ENCODE assay signal across 10 mouse cellular contexts in genomic region chr10:40583584-40584255, GRCm38 (mm10). TPM values are rescaled to one million over a fixed set of nuclear protein-coding genes. Genes with fewer than 3 reads are reported as not detected.
DNase-seq lines count a peak whose midpoint lies in the region; ATAC-seq lines count a peak whose summit lies in the region.
"Had no signal": no experiment of that assay in that cellular context is flagged by ENCODE, and none has a peak within 500 bp of the region (broad histone marks: within the 10 kb centered on the region; RNA-seq: fewer than 3 reads in every experiment).

No protein-coding gene starts in this region.

- peak; percentile 7 to 63 for DNase-seq in cerebellum, postnatal 14 days
- DNase-seq in cerebellum, adult 9-10 months, result no peak
- DNase-seq in left cerebral cortex, postnatal 14 days (ENCODE audit: low spot score in 2 of 2), result peak; percentile 20 to 66
- no peak for DNase-seq in left cerebral cortex, adult 9 months (ENCODE audit: low spot score in 2 of 2)
- DNase-seq in MEL-GATA-1-ER (ENCODE audit: extremely low read depth, low read depth), result peak; percentile 36
- peak; percentile 20 for DNase-seq in thymus, postnatal 0 days (ENCODE audit: low spot score)
- DNase-seq in layer of hippocampus, adult 18-20 months (ENCODE audit: low spot score in 2 of 2), result no peak

- intact Hi-C loops in left cerebral cortex, postnatal 14 days (cut with DNase I), result no loop called here

- 0 out of 2 replicates have a peak, but pooled peaks have one; percentile 14 for ATAC-seq in granulocyte monocyte progenitor cell, adult 5-6 weeks (replicated peaks; ENCODE audit: poor library complexity, severe bottlenecking)

RNA-seq across cellular contexts. Expression of gene Slc22a16, which starts 13.6 kb away (rescaled TPM):
- total RNA-seq in left cerebral cortex, postnatal 14 days (2021), result not detected
- not detected in 2 replicates for total RNA-seq in granulocyte monocyte progenitor cell, adult 5-6 weeks (2014; fragmentation: Nextera tagmentation)
- not detected in 2 replicates for total RNA-seq in granulocyte monocyte progenitor cell, adult 5-6 weeks (2017)
- polyA plus RNA-seq in thymus, postnatal 0 days (2015; fragmentation: Nextera tagmentation; extraction: Ambion mirVana), result not detected in 2 replicates
- not detected for total RNA-seq in layer of hippocampus, adult 18-20 months (2021)
- polyA plus RNA-seq: heart, embryonic 13.5 days; liver, embryonic 15.5 days had no signal

RNA-seq across cellular contexts. Expression of gene Ddo, which starts 46.1 kb away (rescaled TPM):
- 1 to 10 TPM; 5.5 to 7.2 TPM for total RNA-seq in left cerebral cortex, postnatal 14 days (2021)
- not detected in 2 replicates for total RNA-seq in granulocyte monocyte progenitor cell, adult 5-6 weeks (2014; fragmentation: Nextera tagmentation)
- not detected in 2 replicates for total RNA-seq in granulocyte monocyte progenitor cell, adult 5-6 weeks (2017)
- polyA plus RNA-seq in thymus, postnatal 0 days (2015; fragmentation: Nextera tagmentation; extraction: Ambion mirVana), result 0.04 and 0.12 TPM in 2 replicates
- 10 to 100 TPM; 18.8 to 19.4 TPM for total RNA-seq in layer of hippocampus, adult 18-20 months (2021)

Comparison
In these comparisons a context has a peak if more than half of its experiments do, and no peak if none do; other contexts are left out.
1. DNase-seq: peak in cerebellum, postnatal 14 days (2 of 2), left cerebral cortex, postnatal 14 days (2 of 2), MEL-GATA-1-ER (single experiment) and thymus, postnatal 0 days (single experiment); none in cerebellum, adult 9-10 months (single experiment), left cerebral cortex, adult 9 months (0 of 2) and layer of hippocampus, adult 18-20 months (0 of 2).
2. RNA of gene Ddo, which starts 46.1 kb away (total RNA-seq): 18.8 to 19.4 TPM in layer of hippocampus, adult 18-20 months and 5.5 to 7.2 TPM in left cerebral cortex, postnatal 14 days; not detected in granulocyte monocyte progenitor cell, adult 5-6 weeks; every median in the first group is over 4 times any median in the second.